Mouse (Mus musculus) frontal cortex, postnatal 25 days (tissue): Measurements from ENCODE around the gene Chek2.
A peak's percentile ranks its signal among the peaks of the same experiment; 100 is the strongest.
"Not testable (repeated sequence)": the region's sequence is repeated elsewhere in the genome, so short reads cannot be mapped to it uniquely, and the experiment has no call there.

ENCODE experiments used
- DNase-seq, 2 experiments: peaks; one replicate each; pipeline ENCODE4 v3.0.0; 2022; ENCODE audit warnings: low spot score in 2 of 2

Gene Chek2

DNA sequence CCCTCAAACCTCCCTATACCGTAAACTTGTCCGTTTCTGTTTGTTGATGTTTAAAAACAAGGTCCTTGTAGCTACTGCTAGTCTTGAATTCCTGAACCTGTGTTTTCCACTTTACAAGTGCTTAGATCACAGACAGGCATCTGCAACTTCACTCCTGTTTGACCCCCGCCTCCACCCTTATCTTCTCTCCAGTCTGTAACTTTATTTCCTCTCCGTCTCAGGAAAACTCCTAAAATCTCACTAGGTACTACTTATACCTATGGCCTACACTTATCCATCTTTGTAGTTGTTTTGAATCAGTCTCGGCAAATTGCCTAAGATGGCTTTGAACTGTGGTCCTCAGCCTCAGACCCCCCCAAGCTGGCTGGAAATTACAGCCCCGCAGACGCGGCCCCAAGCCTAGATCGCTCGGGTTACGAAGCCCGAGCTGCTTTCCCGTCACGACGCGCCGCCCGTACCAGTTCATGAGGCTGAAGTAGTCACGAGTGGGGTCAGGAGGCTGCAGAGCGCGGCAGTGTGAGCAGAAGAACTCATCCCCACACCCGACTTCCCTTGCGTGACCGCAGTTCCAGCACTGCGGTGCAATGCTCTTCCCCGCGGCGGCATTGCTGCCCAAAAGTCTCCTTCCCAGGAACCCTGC lies 621 bp upstream of the Chek2 start:
- DNase-seq: no peak

- peak in 1 of 2 experiments; percentile 9 for DNase-seq
Measured at GRCm38 (mm10) chr5:110840465-110840864, 686 bp downstream of the Chek2 start.

DNA sequence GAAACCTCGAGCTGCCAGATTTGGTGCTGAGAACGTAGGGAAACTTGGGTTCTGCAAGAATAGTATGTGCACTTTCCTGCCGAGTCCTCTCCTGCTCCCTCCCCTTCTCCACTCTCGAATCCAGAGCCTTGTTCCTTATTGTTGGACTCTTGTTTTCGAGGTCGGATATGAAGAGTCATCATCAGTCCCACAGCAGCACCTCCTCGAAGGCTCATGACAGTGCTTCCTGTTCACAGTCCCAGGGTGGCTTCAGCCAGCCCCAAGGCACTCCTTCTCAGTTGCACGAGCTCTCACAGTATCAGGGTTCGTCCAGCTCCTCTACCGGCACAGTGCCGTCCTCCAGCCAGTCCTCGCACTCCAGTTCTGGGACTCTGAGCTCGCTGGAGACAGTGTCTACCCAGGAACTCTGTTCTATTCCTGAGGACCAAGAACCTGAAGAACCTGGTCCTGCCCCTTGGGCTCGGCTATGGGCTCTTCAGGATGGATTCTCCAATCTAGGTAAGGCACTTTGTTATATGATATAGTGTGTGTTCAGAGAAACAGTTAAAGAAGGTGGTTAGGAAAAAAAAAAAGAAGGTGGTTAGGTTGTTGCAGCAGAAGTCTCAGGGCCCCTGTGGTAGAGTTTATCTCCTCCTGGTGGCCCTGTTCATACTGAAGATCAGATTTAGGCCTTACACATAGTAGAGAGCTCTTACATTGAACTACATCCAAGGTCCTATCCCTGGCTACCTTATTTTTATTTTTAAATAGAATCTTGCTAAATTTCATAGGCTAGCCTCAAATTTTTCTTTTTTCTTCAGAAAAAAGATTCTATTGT lies 1.5 kb downstream of the Chek2 start:
- DNase-seq: no peak

DNA sequence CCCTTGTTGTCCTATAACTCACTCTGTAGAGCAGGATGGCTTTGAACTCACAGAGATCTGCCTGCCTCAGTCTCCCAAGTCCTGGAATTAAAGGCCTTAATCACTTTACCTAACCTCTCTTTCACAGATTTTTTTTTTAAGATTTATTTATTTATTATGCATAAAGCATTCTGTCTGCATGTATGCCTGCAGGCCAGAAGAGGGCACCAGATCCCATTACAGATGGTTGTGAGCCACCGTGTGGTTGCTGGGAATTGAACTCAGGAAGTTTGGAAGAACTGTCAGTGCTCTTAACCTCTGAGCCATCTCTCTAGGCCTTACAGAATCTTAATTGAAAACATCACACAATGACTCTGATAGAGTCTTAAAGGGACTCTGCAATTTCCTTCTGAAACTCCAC lies 13.2 kb downstream of the Chek2 start:
- no peak for DNase-seq

GRCm38 (mm10) chr5:110857091-110857490 lies 17.3 kb downstream of the Chek2 start:
- DNase-seq: no peak

- no peak for DNase-seq
Measured at GRCm38 (mm10) chr5:110859013-110859650, 19.4 kb downstream of the Chek2 start.

GRCm38 (mm10) chr5:110860445-110860844 lies 20.7 kb downstream of the Chek2 start:
- DNase-seq: no peak

DNA sequence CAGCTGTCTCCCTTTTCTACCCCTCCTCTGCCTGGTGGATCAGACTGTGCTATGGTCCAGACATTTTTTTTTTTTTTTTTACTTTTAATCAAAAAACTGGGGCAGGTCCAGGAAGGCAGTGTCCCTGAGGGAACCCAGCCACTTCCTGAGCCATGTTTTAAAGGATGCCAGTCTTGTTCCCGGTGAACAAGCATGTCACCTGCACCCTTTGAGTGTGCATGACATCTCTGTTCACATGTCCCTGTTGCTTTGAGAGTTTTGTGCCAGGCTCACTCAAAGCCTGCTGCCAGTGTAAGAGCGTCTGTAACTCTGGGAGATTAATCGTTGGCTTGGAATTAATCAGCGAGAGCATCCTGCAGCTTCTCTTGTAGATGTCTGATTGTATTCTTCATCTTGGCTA lies 28.7 kb downstream of the Chek2 start:
- DNase-seq: no peak

DNA sequence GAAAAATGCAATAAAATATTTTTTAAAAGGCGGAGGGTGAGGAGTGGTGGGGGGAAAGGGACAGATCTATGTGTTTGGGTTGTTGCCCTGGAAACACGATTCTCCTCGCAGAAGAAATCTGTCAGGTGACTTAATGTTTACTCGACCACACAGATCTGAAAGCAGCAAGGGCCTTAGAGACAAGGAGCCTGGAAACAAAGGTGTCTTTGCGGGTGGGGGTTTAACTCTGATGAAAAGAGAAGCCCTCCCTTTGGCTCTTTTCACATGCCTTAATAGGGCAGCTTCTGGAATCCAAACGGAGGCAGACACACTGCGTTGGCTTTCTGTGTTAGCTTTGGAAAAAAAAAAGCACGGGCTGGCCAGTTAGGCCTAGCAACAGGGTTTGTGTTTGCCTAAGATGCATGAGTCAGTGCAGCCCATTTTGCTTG lies 29.5 kb downstream of the Chek2 start:
- no peak for DNase-seq

DNA sequence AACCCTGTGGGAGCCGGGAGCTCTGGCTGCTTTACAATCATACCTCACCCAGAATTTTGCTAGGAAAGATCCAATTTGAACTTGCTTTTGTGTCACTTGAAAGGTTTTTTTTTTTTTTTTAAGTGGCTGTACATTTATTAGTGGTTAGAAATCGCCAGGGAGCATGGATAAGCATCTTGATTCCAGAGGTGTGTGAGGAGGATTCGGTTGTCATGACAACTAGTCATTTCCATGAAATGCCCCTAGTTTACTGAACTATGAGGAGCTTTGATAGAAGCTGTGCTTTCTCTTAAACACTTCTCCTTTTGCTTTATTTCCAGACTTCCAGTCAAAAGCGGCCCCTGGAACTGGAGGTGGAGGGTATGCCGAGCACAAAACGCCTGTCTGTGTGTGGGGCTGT lies 33.4 kb downstream of the Chek2 start:
- DNase-seq: no peak

DNA sequence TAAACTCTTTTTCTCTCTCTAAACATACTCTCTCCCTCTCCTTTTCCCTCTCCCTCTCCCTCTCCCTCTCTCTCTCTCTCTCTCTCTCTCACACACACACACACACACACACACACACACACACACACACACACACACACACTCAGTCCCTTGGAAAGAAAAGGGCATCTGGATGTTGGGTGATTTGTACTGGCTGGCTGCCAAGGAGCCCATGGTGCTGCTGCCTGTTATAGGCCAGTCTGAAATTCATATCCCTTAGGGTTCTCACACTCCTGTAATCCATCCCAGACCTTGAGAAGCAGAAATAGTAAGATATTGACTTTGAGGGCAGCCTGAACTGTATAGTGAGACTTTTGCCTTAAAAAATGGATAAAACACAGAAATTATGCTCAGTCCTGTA lies 34.9 kb downstream of the Chek2 start:
- DNase-seq: no peak

- DNase-seq: no peak
Measured at GRCm38 (mm10) chr5:110875286-110875685, 35.5 kb downstream of the Chek2 start.

GRCm38 (mm10) chr5:110877666-110878505 lies 38.1 kb downstream of the Chek2 start:
- DNase-seq: no peak

DNA sequence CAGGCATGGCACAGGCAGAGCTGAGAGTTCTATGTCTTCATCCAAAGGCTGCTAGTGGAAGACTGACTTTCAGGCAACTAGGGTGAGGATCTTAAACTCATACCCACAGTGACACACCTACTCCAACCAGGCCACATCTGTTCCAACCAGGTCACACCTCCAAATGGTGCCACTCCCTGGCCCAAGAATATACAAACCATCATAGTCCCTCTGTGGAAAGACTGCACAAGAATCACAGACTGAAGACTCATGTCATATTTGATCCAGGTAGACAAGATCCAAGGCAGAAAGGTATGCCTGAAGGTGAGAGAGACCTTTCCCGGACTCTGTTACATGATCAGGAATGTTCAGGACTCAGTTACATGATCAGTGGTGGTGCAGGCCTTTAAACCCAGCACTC lies 38.7 kb downstream of the Chek2 start:
- DNase-seq: not testable (repeated sequence)

- DNase-seq: no peak
Measured at GRCm38 (mm10) chr5:110879042-110879441, 39.3 kb downstream of the Chek2 start.

GRCm38 (mm10) chr5:110879584-110880374 lies 40.0 kb downstream of the Chek2 start, which contains the start of gene Ttc28:
Ttc28 (plus strand) TSS chr5:110879803.
- peak; percentile 66 to 84 for DNase-seq

- DNase-seq: no peak
Measured at GRCm38 (mm10) chr5:110888596-110888995, 48.8 kb downstream of the Chek2 start.

GRCm38 (mm10) chr5:110889945-110890344 lies 50.2 kb downstream of the Chek2 start:
- DNase-seq: no peak

DNA sequence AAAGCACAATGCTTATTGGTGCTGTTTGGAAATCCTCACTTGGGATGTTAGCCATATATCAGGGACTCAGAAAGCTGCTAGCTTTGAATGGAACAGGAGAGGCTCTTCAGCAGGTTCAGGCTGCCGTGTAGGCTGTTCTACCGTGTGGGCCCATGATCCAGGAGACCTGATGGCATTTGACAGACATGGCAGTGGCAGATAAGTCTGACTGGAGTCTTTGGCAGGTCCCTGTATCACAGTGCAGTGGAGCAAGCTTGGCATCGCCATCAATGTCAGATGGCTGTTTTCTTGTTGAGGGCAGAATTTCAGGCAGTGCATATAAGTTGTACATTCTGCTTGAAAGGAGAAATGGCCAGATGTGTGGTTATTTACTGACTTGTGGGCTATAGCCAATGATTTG lies 50.8 kb downstream of the Chek2 start:
- DNase-seq: no peak

DNA sequence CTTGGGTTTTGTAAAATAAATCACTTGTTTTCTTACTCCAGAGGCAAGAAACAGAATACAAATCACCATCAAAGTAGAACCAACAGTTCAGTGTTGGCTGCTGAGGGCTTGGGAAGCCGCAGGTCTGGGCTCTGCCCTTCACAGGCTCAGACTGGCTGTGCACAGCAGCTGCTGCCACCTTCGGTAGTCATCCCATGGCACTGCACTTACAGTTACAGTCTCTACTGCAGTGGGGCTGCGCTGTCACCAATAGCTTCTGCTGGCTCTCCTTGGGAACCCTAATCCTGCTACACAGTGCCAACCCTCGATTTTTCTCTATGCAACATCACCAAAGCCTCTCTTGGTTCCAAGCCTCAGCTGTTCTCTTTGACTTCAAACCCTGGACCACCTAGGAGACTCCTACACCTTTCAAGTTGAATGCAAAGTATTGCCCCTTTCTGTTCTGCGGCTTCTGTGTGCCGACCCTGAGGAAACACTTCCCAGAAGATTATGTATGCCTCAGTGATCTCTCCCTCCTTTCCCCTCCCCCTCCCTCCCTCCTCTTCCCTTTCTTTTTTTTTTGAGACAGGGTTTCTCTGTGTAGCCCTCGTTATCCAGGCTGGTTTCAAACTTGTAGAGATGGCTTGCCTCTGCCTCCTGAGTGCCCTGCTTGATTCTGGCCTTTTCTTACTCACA lies 57.5 kb downstream of the Chek2 start:
- no peak for DNase-seq
